Mouse (Mus musculus) frontal cortex, adult (tissue): ENCODE results near the gene Nckap1.
"Not testable (repeated sequence)": the region's sequence is repeated elsewhere in the genome, so short reads cannot be mapped to it uniquely, and the experiment has no call there.

Experiments
- ATAC-seq: cut with Nextera tagmentation; 2 replicates; pipeline ENCODE4 v1.9.2; 2017; ENCODE audit warnings: mild to moderate bottlenecking, moderate library complexity, mixed read lengths; ENCODE audit not compliant: low TSS enrichment

Nckap1 gene

DNA sequence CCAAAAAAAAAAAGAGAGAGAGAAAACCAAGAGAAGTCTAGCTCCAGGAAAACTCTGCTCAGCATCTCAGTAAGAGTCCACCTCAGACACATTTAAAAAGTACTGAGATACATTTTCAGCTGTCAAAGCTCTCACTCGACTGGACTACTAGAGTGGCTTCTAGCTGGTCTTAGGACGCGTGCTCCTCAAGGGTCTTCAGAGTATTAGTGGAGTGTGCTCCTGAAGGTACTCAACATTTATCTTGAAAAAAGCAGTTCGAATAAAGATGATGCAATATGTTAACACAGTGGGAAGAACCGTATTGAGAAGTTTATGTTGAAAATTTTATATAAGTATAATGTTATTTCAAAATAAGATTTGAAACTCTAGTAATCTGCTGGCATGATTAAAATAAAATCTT is 20.4 kb downstream of the Nckap1 start:
- ATAC-seq = no peak

DNA sequence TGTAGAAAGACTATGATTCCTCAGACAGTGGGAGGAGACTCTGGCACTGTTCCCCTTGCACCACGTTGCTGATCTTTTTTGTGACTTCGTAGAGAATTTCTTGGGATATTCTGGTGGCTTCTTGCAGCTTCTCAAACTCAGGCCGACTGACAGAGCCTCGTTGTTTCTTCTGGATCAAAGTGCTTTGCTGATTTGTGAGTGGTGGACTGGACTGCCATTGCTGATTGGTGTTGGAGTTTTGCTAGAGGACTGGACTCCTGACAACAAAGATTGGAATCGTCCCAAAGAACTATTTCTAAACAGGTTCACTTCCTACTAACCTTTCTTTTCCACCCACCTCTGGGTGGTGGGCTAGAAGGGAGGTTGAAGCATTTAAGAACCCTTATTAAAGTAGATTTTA is 21.5 kb downstream of the Nckap1 start:
- no peak for ATAC-seq

GRCm38 (mm10) chr2:80554442-80554841 is 26.7 kb downstream of the Nckap1 start:
- ATAC-seq = no peak

DNA sequence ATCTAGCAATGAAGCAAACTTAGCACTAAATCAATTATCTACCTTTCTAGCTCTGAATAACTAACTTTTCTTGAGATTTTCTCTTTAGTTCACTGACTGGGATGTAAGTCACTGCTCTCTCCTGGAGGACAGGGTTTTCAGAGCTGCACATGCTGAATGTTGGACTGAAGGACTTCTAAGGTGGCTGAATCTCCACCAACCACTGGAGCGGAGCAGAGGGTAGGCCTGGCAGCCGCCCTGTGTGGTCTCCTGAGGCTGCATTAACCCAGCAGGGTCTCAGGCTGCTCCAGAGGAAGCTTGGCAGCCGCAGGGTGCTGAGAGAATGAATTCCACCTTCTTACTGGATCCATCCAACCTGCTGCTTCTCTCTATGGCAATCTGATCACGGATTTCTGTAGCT is 31.5 kb downstream of the Nckap1 start:
- ATAC-seq = no peak

DNA sequence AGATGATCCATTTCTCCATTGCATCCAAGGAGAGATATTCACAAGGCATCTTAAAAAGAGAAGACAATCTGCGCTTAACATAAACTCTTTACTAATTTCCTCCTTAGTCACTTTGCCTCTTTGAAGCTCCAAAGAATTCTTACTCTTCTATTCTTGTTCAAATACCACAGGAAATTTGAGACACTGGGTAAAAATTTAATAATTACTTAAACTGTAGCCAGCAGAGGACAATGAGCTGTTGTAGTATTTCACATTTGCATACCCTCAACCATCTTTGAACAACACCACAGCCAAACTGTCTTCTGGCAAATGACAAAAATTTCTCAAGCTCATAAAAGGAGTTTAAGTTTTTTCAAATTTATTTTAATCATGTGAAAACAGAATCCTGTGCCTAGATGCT is 33.3 kb downstream of the Nckap1 start:
- ATAC-seq = no peak

GRCm38 (mm10) chr2:80542801-80543200 is 38.4 kb downstream of the Nckap1 start:
- peak; percentile 47 for ATAC-seq

DNA sequence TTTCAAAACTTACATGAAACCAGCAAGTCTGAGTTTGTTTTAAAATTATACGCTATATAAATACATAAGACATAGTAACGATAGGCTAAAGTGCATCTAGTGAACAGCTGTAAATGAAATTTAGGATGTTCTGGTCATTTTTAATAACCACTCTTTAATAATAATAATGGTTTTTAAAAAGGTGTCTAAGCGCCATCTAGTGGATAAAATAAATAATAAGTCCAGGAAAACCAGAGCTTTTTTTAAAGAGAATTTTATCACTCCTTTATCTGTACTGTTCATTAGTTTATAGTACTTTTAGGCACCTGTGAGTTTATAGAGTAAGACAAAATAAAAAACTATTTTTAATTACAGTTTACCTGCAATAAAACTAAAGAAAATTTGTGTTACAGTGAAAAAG is 44.0 kb downstream of the Nckap1 start:
- ATAC-seq = no peak

- ATAC-seq = no peak
These were observed 44.6 kb downstream of the Nckap1 start for GRCm38 (mm10) chr2:80536608-80537007.

DNA sequence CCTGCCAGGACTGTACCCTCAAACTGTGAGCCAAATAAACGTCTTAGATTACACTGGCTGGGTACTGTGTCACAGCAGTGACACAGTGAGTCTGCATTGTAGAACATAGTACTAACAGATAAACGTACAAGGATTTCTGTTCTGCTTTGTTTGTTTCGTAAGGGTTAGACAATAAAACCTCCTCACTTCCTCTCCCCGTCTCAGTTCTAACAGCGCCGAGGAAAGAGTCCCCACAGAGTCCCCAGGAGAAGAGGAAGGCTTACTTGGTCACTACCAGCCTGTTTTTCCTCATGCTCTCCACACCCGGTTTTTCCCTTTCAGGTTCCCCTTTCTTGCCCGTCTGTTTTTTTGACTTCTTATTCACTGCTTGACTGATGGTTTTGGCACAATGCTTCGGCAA is 56.9 kb downstream of the Nckap1 start:
- ATAC-seq = no peak

DNA sequence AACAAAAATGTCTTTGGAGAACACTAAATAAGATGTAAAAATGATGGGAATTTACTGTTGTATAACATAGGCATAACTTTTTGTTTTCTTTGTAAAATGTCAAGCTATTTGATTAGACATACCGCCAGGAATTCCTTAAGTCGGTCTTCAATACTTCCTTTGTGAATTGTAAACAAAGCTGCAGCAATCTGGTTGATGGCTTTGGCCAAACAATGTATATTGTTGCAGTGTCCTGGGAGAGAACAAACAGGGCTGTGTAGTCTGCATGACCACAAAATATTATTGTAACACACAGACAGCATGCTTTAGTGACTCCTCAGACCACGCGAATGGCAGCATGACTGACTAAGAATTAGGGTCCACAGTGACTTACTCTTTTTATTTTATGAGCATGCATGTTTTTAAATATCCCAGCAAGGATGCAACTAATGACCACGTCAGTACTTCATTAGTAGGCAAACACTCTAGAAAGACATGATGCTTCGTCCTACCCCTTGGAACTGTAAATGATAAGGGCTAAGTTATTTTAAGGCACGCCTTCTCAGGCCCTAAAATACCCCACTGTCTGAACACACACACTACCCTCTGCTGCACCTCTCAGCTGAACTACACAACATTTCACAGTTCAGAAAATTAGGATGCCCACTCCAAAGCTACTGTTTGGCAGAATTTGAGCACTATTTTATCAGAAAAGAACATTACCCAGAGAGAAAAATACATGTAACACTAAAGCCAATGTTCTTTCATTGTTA is 75.0 kb downstream of the Nckap1 start:
- ATAC-seq = peak; percentile 72

DNA sequence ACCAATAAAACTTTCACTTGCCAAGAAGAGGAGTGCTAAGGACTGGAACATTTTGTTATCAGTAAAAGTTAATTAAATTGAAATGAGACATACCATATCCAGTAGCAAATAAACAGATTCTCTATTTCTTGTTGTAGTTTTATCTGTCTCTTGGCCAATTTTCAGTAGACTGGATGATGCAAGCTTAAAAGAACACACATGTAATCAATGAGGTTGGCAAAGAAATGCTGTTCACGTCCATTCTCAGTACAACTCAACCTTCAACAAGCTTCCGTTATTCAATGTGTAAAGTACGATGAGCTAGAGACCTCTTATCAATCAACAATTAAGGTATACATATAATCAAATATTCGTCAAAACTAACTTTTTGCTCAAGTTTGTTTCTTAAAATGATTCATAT is 79.0 kb downstream of the Nckap1 start:
- no peak for ATAC-seq

- ATAC-seq = not testable (repeated sequence)
These were observed 85.9 kb downstream of the Nckap1 start for GRCm38 (mm10) chr2:80495304-80495703.

DNA sequence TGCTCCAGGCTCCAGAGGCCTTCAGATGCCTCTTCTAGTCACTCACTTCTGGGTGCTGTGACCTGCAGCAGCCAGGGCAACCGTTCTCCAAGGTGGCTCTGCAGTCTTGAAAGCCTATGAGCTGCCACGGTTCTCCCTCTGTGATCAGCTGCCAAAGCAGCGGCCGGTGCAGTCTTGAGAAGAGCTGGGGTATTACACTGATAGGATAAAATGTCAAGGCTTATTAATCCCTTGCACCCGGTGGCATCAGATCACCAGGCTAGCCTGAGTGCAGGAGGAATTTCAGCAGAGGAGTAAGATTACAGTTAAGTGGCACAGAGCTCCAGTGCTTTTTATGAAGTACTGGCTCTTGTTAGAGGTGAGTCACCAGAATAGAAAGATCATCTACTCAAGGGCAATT is 94.3 kb downstream of the Nckap1 start:
- no peak for ATAC-seq

- ATAC-seq = no peak
These were observed 96.2 kb downstream of the Nckap1 start for GRCm38 (mm10) chr2:80484951-80485350.

- ATAC-seq = no peak
These were observed 105.3 kb downstream of the Nckap1 start for GRCm38 (mm10) chr2:80475831-80476230.

GRCm38 (mm10) chr2:80474247-80474796 is 106.9 kb downstream of the Nckap1 start:
- ATAC-seq = no peak

DNA sequence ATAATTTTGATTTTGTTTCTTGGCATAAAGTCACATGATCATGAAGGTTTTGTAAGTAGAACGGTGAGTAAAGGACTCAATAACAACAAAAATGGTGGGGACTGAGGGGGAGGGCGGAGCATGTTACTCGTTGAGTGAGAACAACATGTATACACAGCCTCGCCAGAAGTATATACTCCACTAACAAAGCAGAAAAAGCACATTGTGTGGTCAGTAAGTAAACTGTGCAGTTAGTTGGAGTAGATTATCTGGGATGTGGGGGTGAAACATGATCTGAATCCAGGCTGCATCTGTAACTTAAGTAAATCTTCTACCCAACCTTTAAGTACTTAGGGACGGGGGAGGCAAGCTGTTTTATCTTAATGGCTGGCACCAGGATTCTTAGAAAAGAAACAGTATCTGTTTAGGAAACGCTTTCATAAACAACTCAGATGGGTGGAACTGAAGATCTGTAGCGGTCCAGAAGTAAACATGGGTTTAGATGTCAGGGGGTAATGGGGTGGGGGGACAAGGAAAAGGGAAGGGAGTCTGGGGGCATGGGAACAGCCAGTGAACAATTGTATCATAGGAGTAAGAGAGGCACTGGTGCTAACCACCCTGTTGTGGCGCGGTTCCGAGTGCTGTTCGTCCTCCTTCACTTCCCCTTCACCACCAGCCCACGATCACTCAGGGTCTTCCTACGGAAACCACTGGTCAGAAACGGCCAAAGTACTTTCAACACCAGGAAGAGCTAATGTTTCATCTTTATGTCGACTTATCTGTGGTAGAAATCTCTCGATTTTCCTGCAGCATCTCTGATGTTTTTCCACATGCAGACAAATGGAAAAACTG is 115.0 kb downstream of the Nckap1 start:
- no peak for ATAC-seq

DNA sequence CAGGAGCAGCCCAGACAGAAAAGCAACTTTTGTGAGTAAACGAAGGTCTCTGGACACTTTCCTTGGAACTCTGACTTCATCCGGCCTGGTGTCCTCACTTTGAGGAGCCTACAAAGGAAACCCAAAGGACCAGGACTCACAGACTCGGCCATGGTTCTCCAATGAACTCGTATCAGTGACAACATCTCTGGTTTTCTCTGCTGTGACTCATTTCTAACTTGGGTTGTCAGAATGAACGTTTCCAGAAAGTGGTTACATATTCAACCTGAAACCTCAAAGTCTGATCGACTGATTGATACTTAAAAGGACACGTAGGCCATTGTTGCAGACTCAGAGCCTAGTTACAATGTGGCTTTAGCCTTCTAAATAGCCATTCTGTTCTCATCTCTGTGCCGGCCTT is 119.4 kb downstream of the Nckap1 start:
- ATAC-seq = no peak
